Mouse (Mus musculus) heart, postnatal 25 days (tissue): ENCODE measurements around the gene Lsp1. TPM values are rescaled to one million over a fixed set of nuclear protein-coding genes. Genes with fewer than 3 reads are reported as not detected.

Experiments
- DNase-seq: peaks from one replicate; pipeline ENCODE4 v3.0.0; 2022; ENCODE audit warnings: low spot score
- intact Hi-C: fragments of 180-260 bp; cut with DNase I; formaldehyde crosslinking; loops from one replicate; pipeline ENCODE4 v1.15.1; 2025
- total RNA-seq, 2 experiments: library from RNA; stranded (reverse); gene quantifications; 2 replicates each; pipeline ENCODE4 v1.2.3; 2021

Gene Lsp1
- total RNA-seq, 2 experiments from 2014 or later: 43.7 to 48.1 TPM

GRCm38 (mm10) chr7:142523200-142523990 lies 62.8 kb downstream of the Lsp1 start:
- intact Hi-C loops: loop anchor here (2.0 to 5.0 kb wide), 2 partner anchors 57 to 149 kb away; no protein-coding TSS in a partner anchor
- no peak for DNase-seq

GRCm38 (mm10) chr7:142525342-142526178 lies 65.0 kb downstream of the Lsp1 start:
- peak; percentile 21 for DNase-seq
- intact Hi-C loops: no loop called here

DNA sequence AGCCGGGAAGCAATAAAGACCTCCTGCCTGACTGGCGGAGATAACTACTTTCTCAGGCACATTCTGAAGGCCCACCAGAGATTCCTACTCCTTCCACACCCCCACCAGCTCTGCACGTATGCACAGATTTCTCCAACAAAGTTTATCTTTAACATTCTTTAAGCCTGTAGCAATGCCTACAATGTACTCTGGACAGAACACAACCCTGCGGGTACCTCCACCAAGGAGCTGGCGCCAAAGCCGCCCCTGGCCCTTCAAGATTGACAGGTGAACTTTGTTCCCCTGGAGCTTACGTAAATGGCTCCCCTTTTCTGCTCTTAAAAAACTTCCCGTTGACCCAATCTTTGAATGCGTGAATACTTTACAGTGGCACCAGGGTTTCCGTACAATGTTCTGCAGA lies 68.7 kb downstream of the Lsp1 start:
- intact Hi-C loops: no loop called here
- DNase-seq: no peak

DNA sequence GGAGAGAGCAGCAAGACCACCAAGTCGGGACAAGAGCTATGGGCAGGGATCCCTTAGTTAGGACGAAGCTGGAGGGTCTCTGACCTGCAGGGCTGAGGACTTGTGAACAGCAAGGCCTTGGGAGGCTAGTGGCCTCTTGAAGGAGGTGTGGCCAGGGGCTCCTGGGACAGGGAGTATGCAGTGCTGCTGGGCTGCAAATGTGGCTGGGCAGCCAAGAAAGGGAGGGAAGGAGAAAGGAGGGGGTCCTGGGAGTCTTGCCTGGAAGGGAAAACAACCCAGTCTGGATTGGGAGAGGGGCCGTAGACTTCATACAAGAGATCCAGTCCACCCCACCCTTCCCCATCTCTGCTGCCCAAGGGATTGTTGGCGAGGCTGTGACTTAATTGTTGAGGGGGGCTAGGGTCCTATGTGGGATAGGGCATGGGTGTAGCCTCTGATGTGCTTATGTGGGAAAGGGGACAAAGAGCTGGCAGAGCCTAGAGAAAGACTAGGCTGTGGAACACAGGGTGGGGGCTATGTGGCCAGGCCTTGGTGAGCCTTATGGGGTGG lies 71.4 kb downstream of the Lsp1 start:
- intact Hi-C loops: no loop called here
- no peak for DNase-seq

DNA sequence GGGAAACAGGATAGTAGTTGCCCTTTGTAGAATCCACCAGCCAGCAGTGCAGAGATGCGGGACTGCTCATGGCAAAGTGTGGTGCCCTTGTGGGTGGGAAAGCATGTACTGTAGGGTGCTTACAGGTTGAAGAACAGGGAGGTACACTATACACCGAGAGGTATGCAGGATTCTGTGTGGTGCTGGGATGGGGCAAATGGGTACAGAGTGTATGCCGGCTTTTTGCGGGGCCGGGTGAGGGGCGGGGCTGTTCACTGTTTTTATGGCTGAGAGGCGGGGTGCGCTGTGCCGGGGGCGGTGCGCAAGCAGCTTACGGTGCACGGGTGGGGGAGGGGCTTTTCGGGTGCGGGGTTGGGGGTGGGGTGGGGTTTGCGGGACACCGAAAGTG lies 72.1 kb downstream of the Lsp1 start, which contains the start of gene Mrpl23:
Gene Mrpl23, plus strand, starts transcription at position 16 of the 388 bp plus-strand sequence.
- intact Hi-C loops: no loop called here

GRCm38 (mm10) chr7:142533059-142533855 lies 72.6 kb downstream of the Lsp1 start:
- intact Hi-C loops: no loop called here
- peak; percentile 72 for DNase-seq

More for the DNA sequence above, 72.1 kb downstream of the Lsp1 start, which contains the start of gene Mrpl23:
- no peak for DNase-seq

GRCm38 (mm10) chr7:142535116-142535515 lies 74.5 kb downstream of the Lsp1 start:
- DNase-seq: no peak
- intact Hi-C loops: loop anchor here (5.0 kb wide), 2 partner anchors 53 to 137 kb away; no protein-coding TSS in a partner anchor

- no peak for DNase-seq
- intact Hi-C loops: loop anchor here (5.0 kb wide), 2 partner anchors 54 to 136 kb away; no protein-coding TSS in a partner anchor
Measured at GRCm38 (mm10) chr7:142535832-142536231, 75.2 kb downstream of the Lsp1 start.

- intact Hi-C loops: loop anchor here (5.0 kb wide), 2 partner anchors 55 to 135 kb away; no protein-coding TSS in a partner anchor
- no peak for DNase-seq
Measured at GRCm38 (mm10) chr7:142537181-142537580, 76.6 kb downstream of the Lsp1 start.

- DNase-seq: no peak
- intact Hi-C loops: loop anchor here (2.0 to 5.0 kb wide), 3 partner anchors 43 to 134 kb away; no protein-coding TSS in a partner anchor
Measured at GRCm38 (mm10) chr7:142537879-142538278, 77.3 kb downstream of the Lsp1 start.

- intact Hi-C loops: loop anchor here (2.0 to 5.0 kb wide), 3 partner anchors 43 to 134 kb away; no protein-coding TSS in a partner anchor
- no peak for DNase-seq
Measured at GRCm38 (mm10) chr7:142538291-142538690, 77.7 kb downstream of the Lsp1 start.

DNA sequence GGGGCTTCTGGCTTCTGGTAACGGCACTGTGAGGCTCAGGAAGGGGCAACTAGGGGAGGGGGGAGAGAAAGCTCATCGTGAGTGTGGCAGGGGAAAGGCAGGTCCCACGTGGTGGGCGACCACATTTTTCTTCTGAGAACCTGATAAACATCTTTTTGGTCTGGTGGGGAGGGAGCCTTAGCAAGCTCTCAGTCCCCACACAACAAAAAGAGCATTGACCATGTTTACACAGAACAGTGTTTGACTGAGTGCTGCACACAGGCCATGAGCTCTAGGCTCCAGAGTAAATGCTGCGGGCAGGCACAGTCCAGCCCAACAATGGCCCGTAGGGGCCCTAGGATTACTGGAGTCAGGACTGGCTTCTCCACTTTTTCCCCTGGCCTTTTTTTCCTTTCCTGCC lies 78.2 kb downstream of the Lsp1 start:
- intact Hi-C loops: loop anchor here (2.0 to 5.0 kb wide), 3 partner anchors 42 to 134 kb away; no protein-coding TSS in a partner anchor
- no peak for DNase-seq

GRCm38 (mm10) chr7:142539828-142540227 lies 79.2 kb downstream of the Lsp1 start:
- DNase-seq: no peak

GRCm38 (mm10) chr7:142542771-142543303 lies 82.2 kb downstream of the Lsp1 start:
- DNase-seq: no peak

More at GRCm38 (mm10) chr7:142539828-142540227, 79.2 kb downstream of the Lsp1 start:
- intact Hi-C loops: loop anchor here (2.0 to 5.0 kb wide), 3 partner anchors 41 to 132 kb away; no protein-coding TSS in a partner anchor

More at GRCm38 (mm10) chr7:142542771-142543303, 82.2 kb downstream of the Lsp1 start:
- intact Hi-C loops: no loop called here

Other genes with a start within 250 kb of the Lsp1 start
- gene Gm7579, start 248.9 kb upstream of the Lsp1 start, total RNA-seq: not detected
- gene Krtap5-5, start 230.8 kb upstream of the Lsp1 start, total RNA-seq: not detected
- not detected for gene Gm40460, start 219.7 kb upstream of the Lsp1 start, total RNA-seq
- not detected for gene Gm2431, start 202.5 kb upstream of the Lsp1 start, total RNA-seq
- not detected for gene Gm4559, start 186.4 kb upstream of the Lsp1 start, total RNA-seq
- gene Krtap5-1, start 163.7 kb upstream of the Lsp1 start, total RNA-seq: not detected
- not detected for gene Krtap5-4, start 157.3 kb upstream of the Lsp1 start, total RNA-seq
- 1 to 10 TPM; 1.8 to 2.0 TPM for gene Ifitm10, start 87.1 kb upstream of the Lsp1 start, total RNA-seq
- 1 to 10 TPM; 3.0 to 4.1 TPM for gene Gm49369, start 78.1 kb upstream of the Lsp1 start, total RNA-seq
- gene Ctsd, start 72.8 kb upstream of the Lsp1 start, total RNA-seq: 100 to 1,000 TPM; 692 to 727 TPM
- not detected for gene Syt8, start 26.0 kb upstream of the Lsp1 start, total RNA-seq
- gene Tnni2, start 19.0 kb upstream of the Lsp1 start, total RNA-seq: 1 to 10 TPM; 4.4 to 7.1 TPM
- 1 to 10 TPM in 1 of 2 experiments, not detected in 1; 2.0 TPM for gene Tnnt3, start 38.0 kb downstream of the Lsp1 start, total RNA-seq
- 10 to 100 TPM; 16.1 to 39.0 TPM for gene Mrpl23, start 71.9 kb downstream of the Lsp1 start, total RNA-seq
- gene Igf2, start 206.0 kb downstream of the Lsp1 start, total RNA-seq: 100 to 1,000 TPM; 131 to 156 TPM
- gene Gm49394, start 209.1 kb downstream of the Lsp1 start, total RNA-seq: not detected